ENCODE assay signal across 24 mouse cellular contexts in genomic region chr7:87846082-87846481, GRCm38 (mm10).
DNase-seq lines count a peak whose midpoint lies in the region; ATAC-seq and TF ChIP-seq lines count a peak whose summit lies in the region.
"Had no signal": no experiment of that assay in that cellular context is flagged by ENCODE, and none has a peak within 500 bp of the region (broad histone marks: within the 10 kb centered on the region; RNA-seq: fewer than 3 reads in every experiment).

No protein-coding gene starts in this region.

- H3K36me3 ChIP-seq in lung, embryonic 15.5 days: no peaks in the 10 kb centered on the region
- no peaks in the 10 kb centered on the region for H3K36me3 ChIP-seq in lung, postnatal 0 days (ENCODE audit: insufficient read depth, low read length)
- H3K36me3 ChIP-seq in midbrain, postnatal 0 days (ENCODE audit: insufficient read depth, low read length): no peaks in the 10 kb centered on the region
- H3K36me3 ChIP-seq in midbrain, embryonic 16.5 days (ENCODE audit: control insufficient read depth, insufficient read depth, low read length): no peaks in the 10 kb centered on the region
- H3K36me3 ChIP-seq: embryonic facial prominence, embryonic 10.5 days; embryonic facial prominence, embryonic 12.5 days; forebrain, embryonic 10.5 days; forebrain, embryonic 12.5 days had no signal

- TF ChIP-seq EP300 in lung, postnatal 0 days (IDR thresholded peaks at IDR 0.05): no peak

- no peaks in the 10 kb centered on the region for H3K9me3 ChIP-seq in lung, embryonic 15.5 days
- no peaks in the 10 kb centered on the region for H3K9me3 ChIP-seq in lung, postnatal 0 days (ENCODE audit: low read length)
- H3K9me3 ChIP-seq in midbrain, postnatal 0 days (ENCODE audit: low read length): no peaks in the 10 kb centered on the region
- H3K9me3 ChIP-seq in midbrain, embryonic 16.5 days (replicated peaks; ENCODE audit: control insufficient read depth, low read length, poor library complexity, severe bottlenecking): no peaks in the 10 kb centered on the region
- H3K9me3 ChIP-seq: embryonic facial prominence, embryonic 10.5 days; embryonic facial prominence, embryonic 12.5 days; forebrain, embryonic 10.5 days; forebrain, embryonic 12.5 days had no signal

- TF ChIP-seq CTCF in lung, postnatal 0 days (IDR thresholded peaks at IDR 0.05): no peak
- no peak for TF ChIP-seq CTCF in midbrain, postnatal 0 days (IDR thresholded peaks at IDR 0.05)

- no peak overlapping the region for H3K9ac ChIP-seq in lung, embryonic 15.5 days
- no peak overlapping the region for H3K9ac ChIP-seq in lung, postnatal 0 days (replicated peaks; ENCODE audit: low read depth)
- H3K9ac ChIP-seq in midbrain, postnatal 0 days (replicated peaks; ENCODE audit: low read length, poor library complexity, severe bottlenecking): no peak overlapping the region
- H3K9ac ChIP-seq in midbrain, embryonic 16.5 days (ENCODE audit: low read depth, low read length): no peak overlapping the region
- H3K9ac ChIP-seq: embryonic facial prominence, embryonic 12.5 days; forebrain, embryonic 12.5 days had no signal

- no peak overlapping the region for H3K4me2 ChIP-seq in lung, embryonic 15.5 days
- no peak overlapping the region for H3K4me2 ChIP-seq in lung, postnatal 0 days (replicated peaks; ENCODE audit: low read depth, low read length)
- no peak overlapping the region for H3K4me2 ChIP-seq in midbrain, postnatal 0 days (ENCODE audit: low read depth, low read length, poor library complexity, severe bottlenecking)
- H3K4me2 ChIP-seq in midbrain, embryonic 16.5 days (ENCODE audit: low read length): no peak overlapping the region
- H3K4me2 ChIP-seq: embryonic facial prominence, embryonic 12.5 days; forebrain, embryonic 12.5 days had no signal

- no peaks in the 10 kb centered on the region for H3K27me3 ChIP-seq in lung, embryonic 15.5 days
- H3K27me3 ChIP-seq in lung, postnatal 0 days (replicated peaks; ENCODE audit: insufficient read depth, low read length): no peaks in the 10 kb centered on the region
- H3K27me3 ChIP-seq in midbrain, postnatal 0 days (ENCODE audit: insufficient read depth, low read length): no peaks in the 10 kb centered on the region
- H3K27me3 ChIP-seq in midbrain, embryonic 16.5 days (ENCODE audit: control insufficient read depth, insufficient read depth, low read depth, low read length): no peaks in the 10 kb centered on the region
- H3K27me3 ChIP-seq: embryonic facial prominence, embryonic 12.5 days; forebrain, embryonic 12.5 days; Patski had no signal

- H3K4me3 ChIP-seq in lung, embryonic 15.5 days: no peak overlapping the region
- no peak overlapping the region for H3K4me3 ChIP-seq in lung, postnatal 0 days (ENCODE audit: low read depth, low read length)
- H3K4me3 ChIP-seq in midbrain, postnatal 0 days (ENCODE audit: low read depth, low read length): no peak overlapping the region
- no peak overlapping the region for H3K4me3 ChIP-seq in midbrain, embryonic 16.5 days (ENCODE audit: low read depth, low read length)
- H3K4me3 ChIP-seq: embryonic facial prominence, embryonic 10.5 days; embryonic facial prominence, embryonic 12.5 days; erythroblast, embryonic 14.5 days; forebrain, embryonic 10.5 days; forebrain, embryonic 12.5 days had no signal

- peak; percentile 42; the same call in 1 of the 2 replicates for ATAC-seq in lung, embryonic 15.5 days (ENCODE audit: borderline replicate concordance, extremely low read depth, low FRiP score, low TSS enrichment)
- peak; percentile 28; the same call in 1 of the 2 replicates for ATAC-seq in lung, postnatal 0 days
- ATAC-seq in midbrain, postnatal 0 days (ENCODE audit: low FRiP score): no peak
- no peak for ATAC-seq in midbrain, embryonic 16.5 days
- no peak for ATAC-seq in erythroblast, adult 5-6 weeks (replicated peaks; ENCODE audit: low FRiP score, poor library complexity, severe bottlenecking)
- ATAC-seq: activated CD4-positive, CD25-positive, alpha-beta regulatory T cell, adult 4 months; forebrain, embryonic 14.5 days; forebrain, embryonic 16.5 days; Patski had no signal

- H3K4me1 ChIP-seq in lung, embryonic 15.5 days: peaks cover 13% of the 10 kb centered on the region
- H3K4me1 ChIP-seq in lung, postnatal 0 days (ENCODE audit: insufficient read depth, low read depth, low read length): peaks cover 2% of the 10 kb centered on the region; the same call in 1 of the 2 replicates
- no peaks in the 10 kb centered on the region for H3K4me1 ChIP-seq in midbrain, postnatal 0 days (ENCODE audit: insufficient read depth, low read length)
- no peaks in the 10 kb centered on the region for H3K4me1 ChIP-seq in midbrain, embryonic 16.5 days (ENCODE audit: control insufficient read depth, insufficient read depth, low read length)
- H3K4me1 ChIP-seq: embryonic facial prominence, embryonic 10.5 days; embryonic facial prominence, embryonic 12.5 days; forebrain, embryonic 10.5 days; forebrain, embryonic 12.5 days had no signal

- no peak for DNase-seq in lung, postnatal 25 days (ENCODE audit: low spot score)
- DNase-seq in lung, postnatal 0 days (ENCODE audit: low spot score): peak; percentile 32
- no peak for DNase-seq in lung, adult 18-20 months
- DNase-seq in midbrain, postnatal 0 days (ENCODE audit: low spot score): peak; percentile 2
- DNase-seq: adrenal gland, adult 8-10 months; adrenal gland, postnatal 14 days; adrenal gland, postnatal 36 days; cerebellum, adult 11-12 months; cerebellum, adult 2 months; cerebellum, adult 9-10 months; cerebellum, postnatal 10 days; cerebellum, postnatal 25 days had no signal

- peak overlapping the region; percentile 53 for H3K27ac ChIP-seq in lung, embryonic 15.5 days
- H3K27ac ChIP-seq in lung, postnatal 0 days (ENCODE audit: low read length): no peak overlapping the region
- H3K27ac ChIP-seq in midbrain, postnatal 0 days (ENCODE audit: low read depth, low read length): no peak overlapping the region
- no peak overlapping the region for H3K27ac ChIP-seq in midbrain, embryonic 16.5 days (ENCODE audit: low read length)
- H3K27ac ChIP-seq: embryonic facial prominence, embryonic 10.5 days; embryonic facial prominence, embryonic 12.5 days; forebrain, embryonic 10.5 days; forebrain, embryonic 12.5 days had no signal

Comparison
In these comparisons a context has a peak if more than half of its experiments do, and no peak if none do; other contexts are left out.
1. DNase-seq: peak in lung, postnatal 0 days (single experiment) and midbrain, postnatal 0 days (single experiment); none in lung, postnatal 25 days (single experiment) and lung, adult 18-20 months (0 of 2).
2. ATAC-seq: peak in lung, embryonic 15.5 days (single experiment) and lung, postnatal 0 days (single experiment); none in midbrain, postnatal 0 days (single experiment), midbrain, embryonic 16.5 days (single experiment) and erythroblast, adult 5-6 weeks (single experiment).